In genomic region chr10:52923143-52923542, GRCm38 (mm10) we compare ENCODE assay signal across 27 mouse cellular contexts.
DNase-seq lines count a peak whose midpoint lies in the region; ATAC-seq and TF ChIP-seq lines count a peak whose summit lies in the region.
"Had no signal": no experiment of that assay in that cellular context is flagged by ENCODE, and none has a peak within 500 bp of the region (broad histone marks: within the 10 kb centered on the region; RNA-seq: fewer than 3 reads in every experiment).

No protein-coding gene starts in this region.

- no peak overlapping the region for H3K9ac ChIP-seq in forebrain, embryonic 15.5 days (replicated peaks)
- no peak overlapping the region for H3K9ac ChIP-seq in forebrain, embryonic 11.5 days (ENCODE audit: low read length)
- H3K9ac ChIP-seq in limb, embryonic 14.5 days (ENCODE audit: low read depth, low read length, severe bottlenecking) = no peak overlapping the region
- H3K9ac ChIP-seq: embryonic facial prominence, embryonic 12.5 days; heart, embryonic 13.5 days; limb, embryonic 15.5 days; liver, embryonic 14.5 days; lung, embryonic 15.5 days; neural tube, embryonic 15.5 days had no signal

- WGBS in forebrain, embryonic 15.5 days = 66% methylated on average over 8 of the region's 8 CpGs
- WGBS in forebrain, embryonic 11.5 days = 86% methylated on average over 8 of the region's 8 CpGs
- 42% methylated on average over 8 of the region's 8 CpGs for WGBS in limb, embryonic 14.5 days
- 90% methylated on average over 8 of the region's 8 CpGs for WGBS in limb, embryonic 10.5 days

- H3K4me3 ChIP-seq in forebrain, embryonic 15.5 days = no peak overlapping the region
- no peak overlapping the region for H3K4me3 ChIP-seq in forebrain, embryonic 11.5 days (ENCODE audit: low read depth, low read length)
- H3K4me3 ChIP-seq in limb, embryonic 14.5 days (replicated peaks; ENCODE audit: low read length) = no peak overlapping the region
- no peak overlapping the region for H3K4me3 ChIP-seq in limb, embryonic 10.5 days
- H3K4me3 ChIP-seq: embryonic facial prominence, embryonic 12.5 days; erythroblast, embryonic 14.5 days; heart, adult 2 months; heart, embryonic 13.5 days; limb, embryonic 15.5 days; lung, embryonic 15.5 days; neural tube, embryonic 15.5 days had no signal

- DNase-seq in forebrain, embryonic 11.5 days (ENCODE audit: low spot score) = no peak
- peak; percentile 13 for DNase-seq in limb, embryonic 14.5 days (ENCODE audit: low spot score)
- DNase-seq in limb, embryonic 10.5 days (ENCODE audit: low spot score) = no peak
- DNase-seq in brain, embryonic 14.5 days (ENCODE audit: low read depth) = peak; percentile 55
- peak; percentile 12 for DNase-seq in right cerebral cortex, postnatal 25 days
- DNase-seq in spleen, adult 12 weeks (ENCODE audit: low spot score) = no peak
- DNase-seq: adrenal gland, postnatal 36 days; cerebellum, adult 11-12 months; cerebellum, postnatal 14 days; gastrocnemius, postnatal 36 days; heart, adult 2 months; heart, postnatal 14 days; kidney, adult 9 months; kidney, postnatal 36 days; layer of hippocampus, postnatal 36 days; lung, postnatal 4 days had no signal

- TF ChIP-seq CTCF in brain, embryonic 14.5 days (IDR thresholded peaks at IDR 0.05; ENCODE audit: borderline replicate concordance, extremely low read depth, insufficient read depth, insufficient read length) = no peak

- no peak for ATAC-seq in forebrain, embryonic 15.5 days (replicated peaks)
- no peak for ATAC-seq in forebrain, embryonic 11.5 days (replicated peaks; ENCODE audit: low FRiP score)
- no peak for ATAC-seq in limb, embryonic 14.5 days (ENCODE audit: low FRiP score, low read depth)
- ATAC-seq: hindbrain, postnatal 0 days; intestine, embryonic 16.5 days had no signal

- peaks cover 9% of the 10 kb centered on the region for H3K4me1 ChIP-seq in forebrain, embryonic 15.5 days
- H3K4me1 ChIP-seq in forebrain, embryonic 11.5 days (replicated peaks; ENCODE audit: control insufficient read depth, insufficient read depth, low read length) = no peaks in the 10 kb centered on the region
- no peaks in the 10 kb centered on the region for H3K4me1 ChIP-seq in limb, embryonic 14.5 days (ENCODE audit: control insufficient read depth, insufficient read depth, low read length)
- no peaks in the 10 kb centered on the region for H3K4me1 ChIP-seq in limb, embryonic 10.5 days
- H3K4me1 ChIP-seq: embryonic facial prominence, embryonic 12.5 days; heart, embryonic 13.5 days; limb, embryonic 15.5 days; lung, embryonic 15.5 days had no signal

- H3K27ac ChIP-seq in forebrain, embryonic 15.5 days (replicated peaks) = peak overlapping the region; percentile 46
- no peak overlapping the region for H3K27ac ChIP-seq in forebrain, embryonic 11.5 days (ENCODE audit: low read depth, low read length)
- H3K27ac ChIP-seq in limb, embryonic 14.5 days (replicated peaks; ENCODE audit: low read depth, low read length) = no peak overlapping the region
- H3K27ac ChIP-seq in limb, embryonic 10.5 days = no peak overlapping the region
- H3K27ac ChIP-seq: embryonic facial prominence, embryonic 12.5 days; heart, adult 2 months; heart, embryonic 13.5 days; hindbrain, postnatal 0 days; limb, embryonic 15.5 days; liver, embryonic 14.5 days; lung, embryonic 15.5 days; neural tube, embryonic 15.5 days; stomach, postnatal 0 days had no signal

- no peaks in the 10 kb centered on the region for H3K36me3 ChIP-seq in forebrain, embryonic 15.5 days
- no peaks in the 10 kb centered on the region for H3K36me3 ChIP-seq in forebrain, embryonic 11.5 days (ENCODE audit: control insufficient read depth, insufficient read depth, low read length)
- H3K36me3 ChIP-seq in limb, embryonic 14.5 days (ENCODE audit: control insufficient read depth, insufficient read depth, low read length) = no peaks in the 10 kb centered on the region
- no peaks in the 10 kb centered on the region for H3K36me3 ChIP-seq in limb, embryonic 10.5 days
- H3K36me3 ChIP-seq: embryonic facial prominence, embryonic 12.5 days; heart, embryonic 13.5 days; limb, embryonic 15.5 days; lung, embryonic 15.5 days; neural tube, embryonic 15.5 days had no signal

- H3K9me3 ChIP-seq in forebrain, embryonic 15.5 days = no peaks in the 10 kb centered on the region
- H3K9me3 ChIP-seq in forebrain, embryonic 11.5 days (ENCODE audit: control insufficient read depth, low read length) = no peaks in the 10 kb centered on the region
- H3K9me3 ChIP-seq in limb, embryonic 14.5 days (ENCODE audit: control insufficient read depth, low read length) = no peaks in the 10 kb centered on the region
- no peaks in the 10 kb centered on the region for H3K9me3 ChIP-seq in limb, embryonic 10.5 days (replicated peaks)
- H3K9me3 ChIP-seq: embryonic facial prominence, embryonic 12.5 days; heart, embryonic 13.5 days; limb, embryonic 15.5 days; lung, embryonic 15.5 days; neural tube, embryonic 15.5 days had no signal

- H3K4me2 ChIP-seq in forebrain, embryonic 15.5 days (replicated peaks) = no peak overlapping the region
- H3K4me2 ChIP-seq in forebrain, embryonic 11.5 days (ENCODE audit: low read depth, low read length, severe bottlenecking) = no peak overlapping the region
- no peak overlapping the region for H3K4me2 ChIP-seq in limb, embryonic 14.5 days (replicated peaks; ENCODE audit: low read depth, low read length, severe bottlenecking)
- H3K4me2 ChIP-seq: embryonic facial prominence, embryonic 12.5 days; heart, embryonic 13.5 days; limb, embryonic 15.5 days; lung, embryonic 15.5 days; neural tube, embryonic 15.5 days had no signal

- no peaks in the 10 kb centered on the region for H3K27me3 ChIP-seq in forebrain, embryonic 15.5 days
- no peaks in the 10 kb centered on the region for H3K27me3 ChIP-seq in forebrain, embryonic 11.5 days (ENCODE audit: control insufficient read depth, insufficient read depth, low read length)
- no peaks in the 10 kb centered on the region for H3K27me3 ChIP-seq in limb, embryonic 14.5 days (ENCODE audit: control insufficient read depth, insufficient read depth, low read length)
- no peaks in the 10 kb centered on the region for H3K27me3 ChIP-seq in limb, embryonic 10.5 days (ENCODE audit: low read depth, poor library complexity, severe bottlenecking)
- H3K27me3 ChIP-seq: embryonic facial prominence, embryonic 12.5 days; heart, embryonic 13.5 days; limb, embryonic 15.5 days; lung, embryonic 15.5 days; neural tube, embryonic 15.5 days had no signal

- no peak for TF ChIP-seq POLR2A in limb, embryonic 14.5 days (IDR thresholded peaks at IDR 0.05; ENCODE audit: borderline replicate concordance, extremely low read depth, insufficient read depth, insufficient read length)
- no peak for TF ChIP-seq POLR2A in brain, embryonic 14.5 days (IDR thresholded peaks at IDR 0.05; ENCODE audit: borderline replicate concordance, extremely low read depth, insufficient read depth, insufficient read length, poor library complexity, severe bottlenecking)

Comparison
In these comparisons a context has a peak if more than half of its experiments do, and no peak if none do; other contexts are left out.
1. DNase-seq: peak in limb, embryonic 14.5 days (single experiment), brain, embryonic 14.5 days (single experiment) and right cerebral cortex, postnatal 25 days (single experiment); none in forebrain, embryonic 11.5 days (single experiment), limb, embryonic 10.5 days (single experiment) and spleen, adult 12 weeks (single experiment).